Mouse (Mus musculus) bone marrow macrophage, adult 2 months (primary cell): ENCODE measurements at regions not wholly inside any gene's neighbourhood (a gene's known extent, or its start where the extent isn't known, plus 50 kb on each side); places are given as distances from the start of the nearest gene placed in this dataset.

Experiments used
- CTCF ChIP-seq: IDR thresholded peaks from 2 replicates; pipeline ENCODE4 v1.5.1; 2012; ENCODE audit warnings: low read depth, mild to moderate bottlenecking, low read length, moderate library complexity
- POLR2A ChIP-seq: IDR thresholded peaks from 2 replicates; pipeline ENCODE4 v1.6.1; 2012; ENCODE audit warnings: mild to moderate bottlenecking, low read depth, low read length, borderline replicate concordance

DNA sequence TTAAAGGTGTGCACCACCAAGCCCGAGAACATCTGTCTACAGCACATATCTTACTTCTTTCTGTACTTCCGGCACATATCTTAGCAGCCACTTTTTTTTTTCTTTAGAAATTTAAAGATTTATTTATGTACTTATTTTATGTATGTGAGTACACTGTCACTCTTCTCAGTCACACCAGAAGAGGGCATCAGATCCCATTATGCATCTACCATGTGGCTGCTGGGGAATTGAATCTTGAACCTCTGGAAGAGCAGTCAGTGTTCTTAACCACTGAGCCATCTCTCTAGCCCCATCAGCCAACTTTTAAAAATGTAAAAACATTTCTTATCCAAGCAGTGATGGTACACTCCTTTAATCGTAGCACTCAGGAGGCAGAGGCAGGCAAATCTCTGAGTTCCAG, 53.7 kb upstream of the Eed start:
- no peak for TF ChIP-seq POLR2A
- no peak for TF ChIP-seq CTCF
